Mouse (Mus musculus) left cerebral cortex, postnatal 4 days (tissue): ENCODE data around the gene Sp100. TPM values are rescaled to one million over a fixed set of nuclear protein-coding genes. Genes with fewer than 3 reads are reported as not detected.
"Not testable (repeated sequence)": the region's sequence is repeated elsewhere in the genome, so short reads cannot be mapped to it uniquely, and the experiment has no call there.

ENCODE experiments used
- DNase-seq: peaks from one replicate; pipeline ENCODE4 v3.0.0-alpha.2; 2022
- intact Hi-C: fragments of 180-260 bp; cut with DNase I; formaldehyde crosslinking; loops from one replicate; pipeline ENCODE4 v1.15.1; 2025
- total RNA-seq, 2 experiments: library from RNA; stranded (reverse); gene quantifications; 2 replicates each; pipeline ENCODE4 v1.2.3; 2021

Gene Sp100
- total RNA-seq, result under 1 TPM; 0.22 to 0.40 TPM

DNA sequence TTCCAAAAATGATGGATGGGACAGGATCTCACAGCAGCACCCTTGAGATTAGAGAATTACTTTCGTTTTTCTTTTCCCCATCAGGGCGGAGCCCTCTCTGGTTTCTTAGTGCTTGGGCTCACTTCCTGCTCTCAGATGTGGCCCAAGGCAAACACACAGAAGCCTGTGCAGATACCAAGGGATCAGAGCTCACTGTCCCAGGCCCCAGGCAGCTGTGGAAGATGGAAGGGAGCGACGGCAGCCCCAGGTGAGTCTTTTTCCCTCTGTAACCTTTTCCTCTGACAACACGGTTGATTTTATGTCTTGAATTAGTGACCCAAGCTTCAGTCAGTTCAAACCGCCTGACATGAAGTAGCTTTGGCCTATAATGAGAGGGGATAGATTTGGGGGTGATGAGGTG lies at the start of gene Sp100:
Gene Sp100, plus strand, starts transcription at position 108 of the 400 bp plus-strand sequence.
- intact Hi-C loops, DNase-seq: not testable (repeated sequence)

DNA sequence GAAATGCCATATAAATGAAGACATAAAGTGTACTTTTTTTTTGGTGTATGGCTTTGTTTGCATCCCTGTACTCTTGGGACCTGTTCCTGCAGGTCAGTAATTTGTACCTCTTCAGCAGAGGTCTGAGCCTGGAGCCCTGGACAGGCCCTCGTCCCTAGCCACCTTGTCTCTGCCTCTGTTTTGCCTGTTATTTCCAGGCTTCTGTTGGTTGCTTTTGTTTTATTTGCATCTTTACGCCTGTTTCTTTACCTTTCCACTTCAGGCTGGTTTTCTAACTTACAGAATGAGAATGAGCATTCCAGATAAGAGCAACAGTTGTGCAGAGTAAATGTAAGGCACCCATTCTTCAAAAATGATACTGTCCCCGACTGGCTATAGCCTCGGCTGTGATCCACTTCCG lies 49.7 kb upstream of the Sp100 start, which contains the start of gene Sp140:
Gene Sp140, plus strand, starts transcription at position 301 of the 400 bp plus-strand sequence.
- intact Hi-C loops, result not testable (repeated sequence)

DNA sequence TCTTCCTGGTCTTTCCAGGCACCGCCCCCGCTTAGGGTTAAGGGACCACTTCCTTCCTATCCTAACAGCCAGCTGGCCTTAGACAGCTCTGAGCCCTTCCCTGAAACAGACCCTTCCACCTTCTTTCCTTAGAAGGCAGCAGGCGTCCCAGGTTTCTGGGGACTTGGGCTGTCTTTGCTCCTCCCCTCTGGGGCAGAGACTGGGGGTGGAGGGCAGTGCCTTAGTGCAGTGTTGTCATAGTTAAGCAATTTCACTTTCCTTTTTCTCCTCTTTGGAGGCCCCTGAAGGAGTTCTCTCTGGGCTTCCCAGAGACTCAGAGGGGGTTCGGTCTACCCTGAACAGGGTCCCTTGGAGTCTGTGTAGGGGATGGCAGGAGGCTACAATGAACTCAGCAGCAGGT lies 49.0 kb upstream of the Sp100 start:
- DNase-seq, intact Hi-C loops: not testable (repeated sequence)

More for the DNA sequence above, 49.7 kb upstream of the Sp100 start, which contains the start of gene Sp140:
- not testable (repeated sequence) for DNase-seq

DNA sequence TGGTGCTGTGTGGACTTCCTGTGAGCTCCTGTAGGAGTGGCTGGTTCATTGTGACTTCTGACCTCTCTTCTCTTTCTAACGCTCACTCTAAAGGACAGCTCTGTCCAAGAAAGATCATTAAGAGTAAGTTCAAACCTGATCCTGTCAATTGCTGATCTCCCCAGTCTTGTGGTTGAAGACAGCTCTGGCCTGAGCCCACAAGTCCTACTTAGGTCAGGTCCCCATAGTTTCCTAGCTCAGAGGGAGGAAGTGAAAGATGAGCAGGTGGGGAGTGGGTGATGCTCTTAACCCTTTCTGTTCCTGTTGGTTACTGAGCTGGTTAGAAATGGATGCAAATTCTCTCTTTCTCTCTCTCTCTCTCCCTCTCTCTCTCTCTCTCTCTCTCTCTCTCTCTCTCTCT lies 45.4 kb upstream of the Sp100 start:
- intact Hi-C loops, DNase-seq: not testable (repeated sequence)

DNA sequence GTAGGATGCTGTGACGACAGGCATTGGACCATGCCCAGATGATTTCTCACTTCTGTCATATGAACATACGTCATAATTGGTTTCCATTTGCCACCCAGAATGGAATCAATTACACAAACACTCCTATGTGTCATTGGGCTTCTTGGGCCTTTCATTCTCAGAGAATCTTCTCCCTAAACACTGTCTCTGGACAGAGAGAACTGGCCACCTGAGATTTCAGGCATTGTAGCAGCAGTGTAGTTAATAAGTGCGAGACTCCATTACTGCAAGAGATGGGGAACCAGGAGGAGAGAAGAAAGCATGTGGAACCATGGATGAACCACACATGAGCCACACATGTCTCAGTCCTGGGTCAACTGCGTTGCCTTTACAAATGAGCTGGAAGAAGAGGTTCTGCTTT lies 41.4 kb upstream of the Sp100 start:
- DNase-seq, intact Hi-C loops: not testable (repeated sequence)

DNA sequence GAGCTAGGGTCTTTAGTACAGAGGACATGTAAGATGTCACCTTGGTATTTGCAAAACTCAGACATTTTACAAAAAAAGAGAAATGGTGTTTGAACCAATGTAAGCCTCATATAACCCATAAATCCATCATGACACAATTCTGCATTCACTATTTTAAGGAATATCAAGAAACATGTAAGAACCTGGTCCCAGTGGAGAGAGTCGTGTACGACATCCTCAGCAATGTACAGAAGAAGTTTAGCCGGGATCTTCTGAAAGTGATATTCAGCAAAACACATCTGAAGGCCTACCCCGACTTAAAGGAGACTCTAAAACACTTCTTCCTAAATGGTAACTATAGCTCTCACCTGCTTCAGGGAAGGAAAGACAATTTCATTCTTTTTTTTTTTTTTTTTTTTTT lies 39.2 kb upstream of the Sp100 start:
- intact Hi-C loops, DNase-seq: not testable (repeated sequence)

DNA sequence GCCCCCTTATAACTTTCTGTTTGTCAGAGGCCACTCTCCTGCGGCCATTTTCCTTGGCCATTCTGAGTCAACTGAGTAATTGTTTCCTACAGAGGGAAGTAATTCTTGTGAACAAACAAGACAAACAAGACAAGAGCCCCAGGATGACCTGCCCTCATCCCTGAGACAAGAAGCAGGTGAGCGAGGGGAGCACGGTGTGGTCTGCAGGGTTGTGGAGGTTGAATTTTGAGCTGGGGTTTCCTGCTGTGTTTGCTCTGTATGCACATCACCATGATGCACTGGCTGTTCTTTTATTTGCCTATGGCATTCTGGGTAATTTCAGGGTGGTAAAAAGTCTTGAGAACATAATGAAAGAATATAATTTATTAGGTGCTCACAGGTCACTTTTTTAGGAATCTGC lies 34.7 kb upstream of the Sp100 start:
- intact Hi-C loops, DNase-seq: not testable (repeated sequence)

DNA sequence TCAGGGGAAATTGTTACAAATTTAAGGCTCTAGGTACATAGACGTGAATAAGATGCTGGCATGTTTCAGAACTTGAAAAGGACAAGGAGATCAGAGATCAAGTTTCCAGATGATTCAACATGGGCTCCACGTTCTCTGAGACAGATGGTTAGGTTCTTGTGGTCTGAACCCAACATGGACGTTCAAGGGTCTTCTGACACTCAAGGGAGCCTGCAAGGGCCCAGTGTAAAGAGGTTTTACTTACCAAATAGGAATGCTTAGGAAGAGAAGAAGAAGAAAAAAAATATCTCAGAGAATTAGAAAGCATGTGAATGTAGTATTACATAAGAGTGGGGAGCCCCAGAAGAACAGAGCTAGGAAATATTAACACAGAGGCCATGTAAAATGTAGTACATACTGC lies 34.0 kb upstream of the Sp100 start:
- intact Hi-C loops, DNase-seq: not testable (repeated sequence)

DNA sequence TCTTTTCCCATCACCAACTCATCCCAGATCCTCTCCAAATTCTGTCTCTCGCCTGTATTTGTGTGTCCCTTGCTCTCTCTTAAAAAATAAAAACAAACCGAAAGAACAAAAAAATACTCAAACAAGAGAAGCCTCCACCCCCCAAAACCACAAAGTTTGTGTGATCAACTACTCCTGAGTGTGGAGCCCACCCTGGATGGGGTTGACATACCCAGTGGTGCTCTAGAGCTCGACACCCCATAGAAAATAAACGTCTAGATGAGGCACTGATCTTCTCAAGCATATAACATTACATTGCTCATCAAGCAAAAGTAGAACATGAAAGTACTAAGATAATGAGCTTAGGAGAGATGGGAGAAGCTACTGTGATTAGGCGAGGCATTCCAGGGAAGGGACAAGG lies 32.6 kb upstream of the Sp100 start:
- DNase-seq, intact Hi-C loops: not testable (repeated sequence)

DNA sequence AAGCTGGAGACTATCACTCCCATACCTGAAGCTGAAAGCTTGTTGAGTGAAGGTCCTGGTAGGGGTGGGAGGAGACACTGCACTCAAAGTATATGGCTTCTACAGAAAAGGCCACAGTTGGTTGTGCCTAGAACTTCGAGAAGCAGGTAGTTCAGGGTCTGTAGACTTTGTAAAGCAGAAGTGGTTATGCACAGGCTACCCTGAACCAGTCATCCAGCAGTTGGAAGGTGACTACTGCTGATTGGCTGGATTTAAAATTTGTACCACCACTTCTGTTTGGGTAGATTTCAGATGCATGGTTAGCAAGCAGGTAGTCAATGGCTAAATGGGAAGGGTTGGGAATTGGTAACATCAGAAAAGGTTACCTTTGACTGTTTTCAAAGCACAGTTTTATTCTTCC lies 31.1 kb upstream of the Sp100 start:
- DNase-seq, intact Hi-C loops: not testable (repeated sequence)

DNA sequence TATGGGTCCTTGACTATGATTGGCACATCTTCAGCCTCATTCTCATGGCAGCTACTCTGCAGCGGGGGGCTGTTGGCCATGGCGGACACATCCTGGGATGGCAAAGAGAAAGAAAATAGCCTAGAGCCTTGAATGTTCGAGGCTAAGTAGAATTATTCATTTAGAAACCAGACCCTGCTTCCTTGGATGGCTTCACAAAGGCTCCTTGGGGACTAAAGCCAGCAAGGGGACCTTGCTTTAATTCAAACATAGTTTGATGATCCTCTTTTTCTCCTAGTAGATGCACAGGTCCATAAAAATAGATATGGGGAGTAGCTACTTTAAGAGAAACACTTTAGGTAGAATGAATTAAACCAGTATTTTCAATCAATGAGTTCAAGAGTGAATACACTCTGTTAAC lies 12.9 kb upstream of the Sp100 start:
- intact Hi-C loops, DNase-seq: not testable (repeated sequence)

DNA sequence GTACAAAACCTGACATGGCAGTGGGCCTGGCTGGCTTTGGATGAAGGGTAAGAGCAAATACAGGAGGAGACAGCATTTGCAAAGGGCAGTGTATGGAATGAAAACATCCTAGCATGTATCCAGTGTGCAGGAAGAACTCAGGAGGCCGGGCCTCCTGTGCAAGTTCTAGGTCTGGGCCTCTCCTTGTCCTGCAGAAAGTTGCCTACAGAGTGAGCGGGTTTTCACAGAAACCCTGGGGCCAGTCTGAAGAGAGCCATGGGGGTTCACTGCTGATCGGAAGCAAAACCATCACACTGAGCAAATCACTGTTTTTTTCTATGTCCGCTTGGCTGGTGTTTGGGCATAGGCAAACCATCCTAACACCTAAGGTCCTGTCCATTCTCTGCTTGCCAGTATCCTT lies 11.6 kb upstream of the Sp100 start:
- intact Hi-C loops, DNase-seq: not testable (repeated sequence)

DNA sequence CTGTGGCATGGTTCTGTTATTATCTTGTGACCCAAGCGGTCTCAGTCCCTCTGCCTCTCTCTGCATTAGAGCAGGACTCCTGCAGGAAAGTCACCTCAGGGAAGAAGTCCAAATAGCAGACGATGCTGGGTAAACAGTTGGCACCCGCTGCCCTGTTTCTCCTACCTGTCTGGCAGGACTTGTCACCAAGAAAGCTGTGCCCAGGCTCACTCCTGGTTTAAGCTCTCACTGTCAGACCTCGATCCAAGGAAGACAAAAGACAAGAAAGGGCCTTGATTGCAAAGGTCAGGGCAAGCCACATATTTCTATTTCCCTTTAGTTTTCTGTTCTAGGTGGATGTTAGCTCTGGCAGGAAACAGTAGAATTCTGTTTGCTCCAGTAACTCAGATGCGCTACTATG lies 736 bp downstream of the Sp100 start:
- not testable (repeated sequence) for DNase-seq

DNA sequence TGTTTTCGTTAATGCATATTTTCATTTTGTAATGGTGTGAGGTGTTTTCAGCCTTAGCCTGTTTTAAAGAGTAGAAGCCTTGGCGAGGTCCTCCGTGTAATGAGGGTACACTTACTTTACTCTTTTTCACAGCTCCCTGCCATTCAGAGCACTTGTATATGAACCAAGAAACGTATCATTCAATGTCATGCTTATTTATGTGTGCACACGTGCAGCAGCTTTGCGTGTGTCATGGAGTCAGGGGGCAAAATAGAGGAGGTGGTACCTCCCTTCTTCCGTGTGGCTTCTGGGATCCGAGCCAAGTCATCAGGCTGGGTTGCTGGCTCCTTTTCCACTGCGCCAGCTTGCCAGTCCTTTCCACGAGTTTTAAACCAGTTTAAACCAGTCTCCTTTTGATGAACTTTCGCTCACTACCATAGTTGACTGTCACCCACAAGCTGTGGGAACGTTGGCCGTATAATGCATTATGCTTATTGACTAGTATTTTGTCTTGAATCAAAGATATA lies 2.0 kb downstream of the Sp100 start:
- DNase-seq, result peak; percentile 90
- intact Hi-C loops, result not testable (repeated sequence)

More for the DNA sequence above, 736 bp downstream of the Sp100 start:
- intact Hi-C loops, result not testable (repeated sequence)

DNA sequence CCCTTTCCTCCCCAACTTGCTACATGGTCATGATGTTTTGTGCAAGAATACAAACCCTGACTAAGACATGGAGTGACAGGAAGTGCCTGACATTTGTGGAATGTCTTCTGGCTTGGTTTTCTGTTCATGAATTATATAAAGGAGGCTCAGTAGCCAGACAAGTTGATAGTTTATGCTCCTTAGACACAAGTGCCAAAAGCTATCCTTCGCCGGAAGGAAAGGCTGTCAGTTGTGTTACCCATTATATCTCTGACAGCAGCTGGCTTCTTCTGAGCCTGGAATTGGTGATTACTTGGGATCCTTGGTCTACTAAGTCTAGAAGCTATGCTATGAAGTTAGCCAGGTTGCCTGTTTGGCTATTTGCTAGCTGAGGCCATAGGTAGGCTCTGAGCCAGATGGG lies 7.4 kb downstream of the Sp100 start:
- intact Hi-C loops, DNase-seq: not testable (repeated sequence)

DNA sequence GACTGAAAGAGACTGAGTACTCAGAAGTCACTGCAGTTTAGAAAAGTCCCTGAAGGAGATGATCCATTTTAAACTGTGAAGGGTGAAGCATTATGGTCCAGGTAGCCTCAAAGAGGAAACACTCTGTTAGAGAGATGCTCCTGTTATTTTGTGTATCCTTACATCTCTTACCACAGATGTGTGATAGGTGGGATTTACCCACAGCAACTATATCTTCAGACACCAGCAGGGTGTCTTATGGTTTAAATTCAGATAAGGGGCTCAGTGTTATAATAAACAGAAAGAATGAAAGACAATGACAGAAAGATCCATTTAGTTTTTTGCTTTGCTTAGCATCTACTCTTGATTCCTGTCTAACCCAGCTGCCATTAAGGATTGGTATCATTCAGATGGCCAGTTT lies 14.5 kb downstream of the Sp100 start:
- DNase-seq, result no peak
- intact Hi-C loops, result no loop called here

DNA sequence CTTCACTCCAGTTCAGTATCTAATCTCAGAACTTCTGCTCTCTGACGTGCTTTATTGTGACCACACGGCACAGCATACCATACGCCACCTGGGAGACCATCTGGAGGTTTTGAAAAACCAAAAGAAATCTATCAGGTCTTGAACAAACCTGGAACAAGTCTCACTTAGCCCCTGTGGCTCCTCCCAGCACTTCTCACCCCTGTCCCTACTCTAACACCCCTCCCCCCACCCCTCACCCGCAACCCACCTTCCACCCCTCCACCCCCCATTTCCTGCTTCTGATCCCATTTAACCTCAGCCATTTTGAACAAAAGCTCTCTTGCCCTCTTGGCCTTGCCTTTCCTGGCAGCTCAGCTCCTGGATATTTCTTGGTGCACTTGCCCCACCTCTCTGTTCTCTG lies 30.4 kb downstream of the Sp100 start:
- no peak for DNase-seq
- intact Hi-C loops, result no loop called here

DNA sequence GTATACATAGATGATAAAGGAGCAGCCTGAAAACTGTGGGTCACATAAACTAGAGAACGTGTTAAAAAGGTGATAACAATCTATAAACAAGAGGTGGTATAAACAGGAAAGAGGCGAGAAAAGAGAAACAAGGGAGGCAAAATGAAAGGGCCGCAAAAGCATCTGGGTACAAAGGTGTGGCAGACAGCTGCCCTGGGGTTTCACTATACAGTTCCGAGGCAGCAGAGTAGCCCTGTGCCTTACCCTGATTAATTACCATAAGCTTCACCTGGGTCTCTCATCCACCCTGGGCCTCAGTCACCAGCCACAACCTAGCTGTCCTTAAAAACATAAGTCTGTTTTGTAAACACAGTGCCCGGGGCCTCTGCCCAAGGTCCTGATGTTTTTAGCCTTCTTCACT lies 36.9 kb downstream of the Sp100 start:
- intact Hi-C loops, result no loop called here
- DNase-seq, result no peak

DNA sequence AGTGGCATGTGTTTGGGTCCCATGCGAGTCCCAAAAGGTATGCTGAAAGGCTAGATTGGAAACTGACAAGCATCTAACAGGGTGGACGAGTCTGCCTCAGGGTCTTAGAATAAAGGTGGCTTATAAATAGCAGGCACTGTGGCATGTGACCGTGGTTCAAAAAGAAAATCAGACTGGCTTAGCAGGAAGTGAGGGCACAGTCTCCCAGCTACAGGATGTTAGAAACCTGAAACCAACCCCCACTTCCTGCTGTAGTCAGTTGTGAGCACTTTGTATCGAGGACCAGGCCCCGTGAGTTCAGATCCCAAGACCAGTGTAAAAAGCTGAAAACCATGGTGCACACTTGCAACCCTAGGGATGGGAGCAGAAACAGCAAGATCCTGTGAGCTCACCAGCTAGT lies 37.6 kb downstream of the Sp100 start:
- intact Hi-C loops, result no loop called here
- no peak for DNase-seq

DNA sequence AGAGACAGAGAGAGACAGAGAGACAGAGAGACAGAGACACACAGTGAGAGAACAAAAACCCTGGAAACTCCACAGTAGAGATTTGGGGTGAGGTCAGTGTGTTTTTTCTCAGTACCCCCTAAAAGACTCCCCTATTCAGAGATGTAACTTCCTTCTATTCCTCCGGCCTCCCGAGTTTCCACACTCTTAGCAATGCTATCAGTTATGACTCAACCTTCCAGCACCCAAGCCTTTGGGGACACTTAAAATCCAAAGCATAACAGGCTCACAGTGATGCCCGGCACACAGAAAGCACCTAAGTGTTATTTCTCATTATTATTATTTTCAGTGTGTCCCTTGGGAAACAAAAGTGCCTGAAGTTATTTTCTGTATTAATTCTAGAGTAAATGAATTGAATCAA lies 40.8 kb downstream of the Sp100 start:
- intact Hi-C loops, result no loop called here
- DNase-seq, result no peak

DNA sequence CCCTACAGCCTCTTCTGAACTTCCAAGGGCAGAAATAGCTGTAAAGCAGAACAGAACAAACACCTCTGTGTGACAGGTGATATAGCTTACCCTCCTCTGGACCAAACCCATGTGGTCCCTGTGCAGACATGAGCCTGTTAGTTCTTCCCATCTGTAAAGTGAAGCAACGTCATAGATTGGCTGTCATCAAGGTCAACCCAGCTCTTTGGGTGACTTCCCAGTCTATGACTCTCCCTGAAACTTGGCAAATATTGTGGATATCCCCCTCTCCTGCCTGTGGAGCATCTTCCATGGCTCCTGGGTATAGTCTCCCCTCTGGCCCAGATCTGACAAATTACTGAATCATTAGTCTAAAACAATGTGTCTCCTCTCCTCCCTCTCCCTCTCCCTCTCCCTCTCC lies 42.5 kb downstream of the Sp100 start:
- intact Hi-C loops, result no loop called here
- DNase-seq, result no peak

DNA sequence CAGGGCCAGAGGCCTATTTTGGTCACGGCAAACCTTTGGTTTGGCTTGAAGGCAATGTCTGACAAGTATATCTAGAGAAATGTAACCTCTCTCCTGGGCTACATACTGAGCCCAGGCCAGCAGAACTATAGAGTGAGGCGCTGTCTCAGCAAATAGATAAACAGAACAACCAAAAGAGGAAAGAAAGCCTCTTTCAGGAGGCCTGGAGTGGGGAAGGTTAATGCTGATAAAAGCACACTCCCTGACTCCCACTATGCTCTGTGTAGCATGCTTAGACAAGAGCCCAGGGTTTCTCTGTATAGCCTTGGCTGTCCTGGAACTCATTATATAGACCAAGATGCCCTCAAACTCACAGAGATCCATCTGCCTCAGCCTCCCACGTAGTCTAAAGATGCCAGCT lies 43.5 kb downstream of the Sp100 start:
- no peak for DNase-seq
- intact Hi-C loops, result no loop called here

DNA sequence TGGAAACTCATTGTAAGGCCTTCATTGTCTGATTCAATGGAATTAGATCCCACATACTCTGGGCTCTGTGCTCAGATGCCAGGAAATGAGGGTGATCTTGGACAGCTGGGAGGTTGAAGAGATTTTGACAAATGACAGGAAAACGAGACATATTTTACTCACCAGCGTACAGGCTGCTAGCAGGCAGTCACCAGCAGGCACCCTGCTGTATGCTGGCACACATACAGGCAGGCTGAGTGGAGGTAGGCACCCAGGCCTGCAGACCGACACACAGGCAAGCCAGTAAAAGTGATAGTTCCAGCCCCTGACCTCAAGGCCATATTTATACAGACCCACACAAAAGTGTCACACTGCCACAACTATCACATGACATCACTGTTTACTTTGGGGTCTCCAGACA lies 45.9 kb downstream of the Sp100 start:
- no peak for DNase-seq
- intact Hi-C loops, result no loop called here
